Mouse (Mus musculus): ENCODE results near the gene Trir.

Gene Trir

GRCm38 (mm10) chr8:85036381-85036717 lies 9.7 kb downstream of the Trir start:
- no peak for DNase-seq (ENCODE audit: low read depth, low spot score)

GRCm38 (mm10) chr8:85036718-85037365 lies 10.2 kb downstream of the Trir start, which contains the start of gene Tnpo2:
Tnpo2 (plus strand) TSS chr8:85036915.
- peak; percentile 96 for DNase-seq (ENCODE audit: low read depth, low spot score)

GRCm38 (mm10) chr8:85037366-85037680 lies 10.7 kb downstream of the Trir start:
- DNase-seq (ENCODE audit: low read depth, low spot score): no peak

- DNase-seq (ENCODE audit: low read depth, low spot score): peak; percentile 78
Measured at GRCm38 (mm10) chr8:85037681-85038531, 11.3 kb downstream of the Trir start.

- no peak for DNase-seq (ENCODE audit: low read depth, low spot score)
Measured at GRCm38 (mm10) chr8:85043619-85044018, 17.0 kb downstream of the Trir start.

- no peak for DNase-seq (ENCODE audit: low read depth, low spot score)
Measured at GRCm38 (mm10) chr8:85057367-85057766, 30.7 kb downstream of the Trir start.

GRCm38 (mm10) chr8:85059879-85060616 lies 33.4 kb downstream of the Trir start, which contains the start of gene Fbxw9:
Fbxw9 (plus strand) TSS chr8:85060055.
- DNase-seq (ENCODE audit: low read depth, low spot score): peak; percentile 93

GRCm38 (mm10) chr8:85062603-85063002 lies 36.0 kb downstream of the Trir start:
- DNase-seq (ENCODE audit: low read depth, low spot score): no peak

GRCm38 (mm10) chr8:85065213-85065612 lies 38.6 kb downstream of the Trir start:
- DNase-seq (ENCODE audit: low read depth, low spot score): no peak

GRCm38 (mm10) chr8:85067155-85067554 lies 40.5 kb downstream of the Trir start:
- DNase-seq (ENCODE audit: low read depth, low spot score): no peak

GRCm38 (mm10) chr8:85067982-85068381 lies 41.4 kb downstream of the Trir start, which contains the start of gene Gm5741:
Gm5741 (minus strand) TSS chr8:85067982.
- DNase-seq (ENCODE audit: low read depth, low spot score): no peak

GRCm38 (mm10) chr8:85071041-85071440 lies 44.4 kb downstream of the Trir start:
- DNase-seq (ENCODE audit: low read depth, low spot score): no peak

- DNase-seq (ENCODE audit: low read depth, low spot score): peak; percentile 94
Measured at GRCm38 (mm10) chr8:85071514-85072281, 45.1 kb downstream of the Trir start, which contains the start of gene Dhps. Dhps (plus strand) TSS chr8:85071757.

GRCm38 (mm10) chr8:85072364-85072929 lies 45.8 kb downstream of the Trir start:
- no peak for DNase-seq (ENCODE audit: low read depth, low spot score)

GRCm38 (mm10) chr8:85073041-85073612 lies 46.5 kb downstream of the Trir start:
- DNase-seq (ENCODE audit: low read depth, low spot score): no peak

GRCm38 (mm10) chr8:85074167-85074566 lies 47.5 kb downstream of the Trir start:
- no peak for DNase-seq (ENCODE audit: low read depth, low spot score)

- DNase-seq (ENCODE audit: low read depth, low spot score): no peak
Measured at GRCm38 (mm10) chr8:85074617-85075016, 48.0 kb downstream of the Trir start.

- DNase-seq (ENCODE audit: low read depth, low spot score): peak; percentile 35
Measured at GRCm38 (mm10) chr8:85076001-85076400, 49.4 kb downstream of the Trir start.

- DNase-seq (ENCODE audit: low read depth, low spot score): peak; percentile 85
Measured at GRCm38 (mm10) chr8:85076993-85077392, 50.4 kb downstream of the Trir start.

Data from A20 (cell line).